Mouse (Mus musculus): Measurements from ENCODE around the gene Catsperg2. TPM values are rescaled to one million over a fixed set of nuclear protein-coding genes. Genes with fewer than 3 reads are reported as not detected.
"Not testable (repeated sequence)": the region's sequence is repeated elsewhere in the genome, so short reads cannot be mapped to it uniquely, and the experiment has no call there.

Catsperg2 gene
- not detected in 2 replicates for polyA plus RNA-seq (2016; fragmentation: Nextera tagmentation; extraction: Ambion mirVana)

- DNase-seq (ENCODE audit: low spot score), result peak; percentile 27
- not testable (repeated sequence) for H3K36me3 ChIP-seq; H3K27me3 ChIP-seq (ENCODE audit: insufficient read depth, poor library complexity, severe bottlenecking); H3K27ac ChIP-seq; H3K9me3 ChIP-seq; H3K4me1 ChIP-seq
- peak within 1 kb of the TSS; percentile 27; the same call in 1 of the 2 replicates for H3K4me3 ChIP-seq
- WGBS, result 55% methylated on average over 11 of the region's 11 CpGs
Observed at GRCm38 (mm10) chr7:29726860-29727259, at the start of gene Catsperg2. Gene Catsperg2, minus strand, starts transcription at chr7:29727032.

GRCm38 (mm10) chr7:29776568-29776967 lies 49.7 kb upstream of the Catsperg2 start:
- WGBS, result 93% methylated on average over 19 of the region's 19 CpGs
- Histone ChIP-seq H3K4me3 (no peak overlapping the region), H3K4me1 (no peaks in the 10 kb centered on the region), H3K9me3 (peaks cover 7% of the 10 kb centered on the region; the same call in 1 of the 2 replicates), H3K27me3 (ENCODE audit: insufficient read depth, poor library complexity, severe bottlenecking) (no peaks in the 10 kb centered on the region), H3K36me3 (peaks cover 81% of the 10 kb centered on the region), H3K27ac (no peak overlapping the region)
- peak; percentile 60 for DNase-seq (ENCODE audit: low spot score)

DNA sequence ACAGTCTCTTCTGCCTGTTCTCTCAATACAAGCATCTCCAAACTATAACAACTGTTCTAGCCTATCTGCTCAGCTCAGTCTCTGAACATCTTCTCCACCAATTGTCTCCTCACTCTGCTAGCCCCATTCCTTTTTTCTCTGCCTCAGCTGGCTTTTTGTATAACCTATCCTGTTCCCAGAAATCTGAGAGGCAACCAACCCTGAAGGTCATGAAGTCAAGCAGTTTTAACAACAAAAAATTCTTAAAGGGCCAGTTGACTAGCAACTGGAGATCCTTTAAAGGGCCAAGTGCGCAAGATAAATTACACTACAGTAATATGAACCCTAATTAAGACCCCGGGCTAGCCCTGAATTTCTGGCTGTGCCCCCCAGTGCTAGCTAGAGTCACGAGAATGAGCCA lies 47.5 kb upstream of the Catsperg2 start:
- H3K4me3 ChIP-seq, result no peak overlapping the region
- H3K4me1 ChIP-seq, result peaks cover 3% of the 10 kb centered on the region; the same call in 1 of the 2 replicates
- DNase-seq (ENCODE audit: low spot score), result no peak
- no peaks in the 10 kb centered on the region for H3K27me3 ChIP-seq (ENCODE audit: insufficient read depth, poor library complexity, severe bottlenecking)
- H3K27ac ChIP-seq, result no peak overlapping the region
- 95% methylated on average over 3 of the region's 3 CpGs for WGBS
- peaks cover 7% of the 10 kb centered on the region; the same call in 1 of the 2 replicates for H3K9me3 ChIP-seq
- peaks cover 84% of the 10 kb centered on the region for H3K36me3 ChIP-seq

- H3K27ac ChIP-seq, result no peak overlapping the region
Observed at GRCm38 (mm10) chr7:29773503-29773902, 46.7 kb upstream of the Catsperg2 start.

DNA sequence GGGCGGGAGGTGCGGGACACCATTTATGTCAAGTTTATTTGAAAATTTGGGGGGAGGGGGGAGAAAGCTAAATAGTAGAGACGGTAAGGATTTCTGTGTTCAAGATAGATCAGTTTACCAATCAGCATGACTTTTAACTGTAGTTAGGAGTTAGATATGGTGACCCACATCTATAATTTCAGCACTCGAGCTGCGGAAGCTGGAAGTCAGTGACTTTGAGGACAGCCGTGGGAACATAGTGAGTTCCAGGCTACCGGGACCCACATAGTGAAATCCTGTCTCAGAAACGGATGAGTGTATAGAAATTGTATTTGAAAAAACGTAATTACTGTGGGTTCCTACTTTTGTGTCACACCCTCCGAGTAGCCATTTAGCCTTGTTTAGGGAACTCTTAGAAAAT lies 42.1 kb upstream of the Catsperg2 start:
- DNase-seq (ENCODE audit: low spot score), result no peak
- Histone ChIP-seq H3K9me3 (no peaks in the 10 kb centered on the region), H3K27me3 (ENCODE audit: insufficient read depth, poor library complexity, severe bottlenecking) (no peaks in the 10 kb centered on the region), H3K4me3 (peak overlapping the region; percentile 73), H3K36me3 (peaks cover 30% of the 10 kb centered on the region), H3K27ac (peak overlapping the region; percentile 91), H3K4me1 (peaks cover 4% of the 10 kb centered on the region; the same call in 1 of the 2 replicates)
- 5% methylated on average over 10 of the region's 10 CpGs for WGBS

More at GRCm38 (mm10) chr7:29773503-29773902, 46.7 kb upstream of the Catsperg2 start:
- Histone ChIP-seq H3K9me3 (peaks cover 7% of the 10 kb centered on the region; the same call in 1 of the 2 replicates), H3K36me3 (peaks cover 76% of the 10 kb centered on the region), H3K4me1 (peaks cover 4% of the 10 kb centered on the region; the same call in 1 of the 2 replicates), H3K27me3 (ENCODE audit: insufficient read depth, poor library complexity, severe bottlenecking) (no peaks in the 10 kb centered on the region), H3K4me3 (no peak overlapping the region)
- no peak for DNase-seq (ENCODE audit: low spot score)
- WGBS, result 88% methylated on average over 7 of the region's 7 CpGs

GRCm38 (mm10) chr7:29768090-29768900 lies 41.5 kb upstream of the Catsperg2 start, which contains the start of gene Zfp84:
Gene Zfp84, plus strand, starts transcription at chr7:29768552.
- Histone ChIP-seq H3K27ac (peak within 1 kb of the TSS; percentile 91), H3K4me1 (peaks cover 4% of the 10 kb centered on the region; the same call in 1 of the 2 replicates), H3K27me3 (ENCODE audit: insufficient read depth, poor library complexity, severe bottlenecking) (no peaks in the 10 kb centered on the region), H3K9me3 (no peaks in the 10 kb centered on the region), H3K4me3 (peak within 1 kb of the TSS; percentile 73), H3K36me3 (peaks cover 23% of the 10 kb centered on the region)
- 0% methylated on average over 32 of the region's 32 CpGs for WGBS
- peak; percentile 97 for DNase-seq (ENCODE audit: low spot score)

DNA sequence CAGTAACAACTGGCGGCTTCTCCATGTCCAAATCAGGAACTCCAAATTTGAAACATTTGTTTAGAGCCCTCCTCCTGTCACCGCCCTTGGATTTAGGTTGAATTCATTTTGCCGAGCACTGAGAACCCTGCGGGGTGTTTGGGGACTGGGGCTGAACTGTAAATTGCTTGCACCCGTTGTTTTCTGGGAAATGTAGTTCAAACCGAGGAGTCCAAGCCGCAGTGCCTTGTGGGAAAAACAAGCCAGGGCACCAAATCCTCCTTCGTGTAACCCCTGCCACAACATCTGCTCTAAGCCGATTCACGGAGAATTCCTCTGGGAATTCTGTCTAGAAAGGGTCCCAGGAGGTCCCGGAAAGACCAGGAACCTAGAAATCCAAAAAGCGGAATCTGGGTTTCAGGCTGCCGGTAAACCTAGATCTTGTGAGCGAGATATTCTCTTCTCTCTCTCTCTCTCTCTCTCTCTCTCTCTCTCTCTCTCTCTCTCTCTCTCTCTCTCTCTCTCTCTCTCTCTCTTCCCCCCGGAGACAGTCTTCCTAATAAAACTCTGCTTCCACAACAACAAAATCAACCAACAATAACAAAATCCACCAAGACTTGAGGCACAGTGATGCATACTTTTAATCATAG lies 40.3 kb upstream of the Catsperg2 start:
- Histone ChIP-seq H3K27ac (peak overlapping the region; percentile 85), H3K9me3 (no peaks in the 10 kb centered on the region), H3K27me3 (ENCODE audit: insufficient read depth, poor library complexity, severe bottlenecking) (no peaks in the 10 kb centered on the region), H3K4me3 (peak overlapping the region; percentile 73), H3K36me3 (peaks cover 14% of the 10 kb centered on the region; the same call in 1 of the 2 replicates), H3K4me1 (peaks cover 4% of the 10 kb centered on the region; the same call in 1 of the 2 replicates)
- 1% methylated on average over 15 of the region's 15 CpGs for WGBS
- peak; percentile 92 for DNase-seq (ENCODE audit: low spot score)

DNA sequence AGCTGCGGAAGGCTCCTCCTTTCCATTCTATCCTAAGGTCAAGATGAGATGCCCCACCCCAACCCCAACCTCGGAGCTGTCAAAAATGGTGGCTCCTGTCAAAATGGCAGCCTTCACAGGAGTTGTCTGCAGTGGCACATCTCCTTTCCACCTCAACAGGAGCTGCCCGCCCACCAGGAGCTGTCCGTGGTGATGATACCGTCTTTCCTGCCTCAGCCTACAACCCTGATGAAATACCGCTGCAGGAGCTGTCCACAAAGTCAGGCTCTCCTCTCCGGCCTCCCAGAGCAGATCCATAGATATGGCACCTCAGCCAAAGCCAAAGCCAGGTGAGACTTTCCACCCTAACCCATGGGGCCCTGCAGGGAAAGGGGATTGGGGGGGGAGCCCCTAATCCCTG lies 37.9 kb upstream of the Catsperg2 start:
- H3K27ac ChIP-seq, result no peak overlapping the region
- peaks cover 4% of the 10 kb centered on the region; the same call in 1 of the 2 replicates for H3K4me1 ChIP-seq
- H3K4me3 ChIP-seq, result no peak overlapping the region
- H3K9me3 ChIP-seq, result no peaks in the 10 kb centered on the region
- WGBS, result 74% methylated on average over 7 of the region's 7 CpGs
- no peaks in the 10 kb centered on the region for H3K27me3 ChIP-seq (ENCODE audit: insufficient read depth, poor library complexity, severe bottlenecking)
- no peak for DNase-seq (ENCODE audit: low spot score)
- H3K36me3 ChIP-seq, result no peaks in the 10 kb centered on the region

DNA sequence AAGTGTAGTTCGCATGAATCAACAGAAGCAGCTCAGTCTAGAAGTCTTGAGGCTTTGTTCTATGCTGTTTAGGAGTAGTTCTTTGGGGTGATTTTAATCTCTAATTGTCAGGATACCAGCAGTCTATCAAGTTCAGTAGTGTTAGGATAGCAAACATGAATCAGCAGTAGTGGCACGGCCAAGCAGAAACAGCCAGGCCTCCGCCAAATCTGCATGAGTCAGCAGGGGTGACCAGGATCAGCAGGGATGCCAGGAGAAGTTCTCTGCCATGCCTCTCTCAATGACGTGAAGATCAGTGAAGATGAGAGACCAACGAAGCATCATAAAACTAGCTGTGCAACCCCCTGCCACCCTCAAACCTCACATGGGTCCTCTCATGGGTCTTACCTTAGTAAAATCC lies 33.6 kb upstream of the Catsperg2 start:
- 75% methylated on average over 5 of the region's 5 CpGs for WGBS
- peaks cover 9% of the 10 kb centered on the region; the same call in 1 of the 2 replicates for H3K9me3 ChIP-seq
- no peak overlapping the region for H3K4me3 ChIP-seq
- no peaks in the 10 kb centered on the region for H3K27me3 ChIP-seq (ENCODE audit: insufficient read depth, poor library complexity, severe bottlenecking)
- H3K27ac ChIP-seq, result no peak overlapping the region
- DNase-seq (ENCODE audit: low spot score), result no peak
- no peaks in the 10 kb centered on the region for H3K36me3 ChIP-seq
- H3K4me1 ChIP-seq, result no peaks in the 10 kb centered on the region

- Histone ChIP-seq H3K9me3 (0 out of 2 replicates have a peak, but pooled peaks cover 2% of the 10 kb centered on the region), H3K27ac (no peak overlapping the region), H3K4me3 (no peak overlapping the region), H3K4me1 (no peaks in the 10 kb centered on the region), H3K27me3 (ENCODE audit: insufficient read depth, poor library complexity, severe bottlenecking) (no peaks in the 10 kb centered on the region), H3K36me3 (no peaks in the 10 kb centered on the region)
- DNase-seq (ENCODE audit: low spot score), result no peak
- 74% methylated on average over 3 of the region's 3 CpGs for WGBS
Observed at GRCm38 (mm10) chr7:29742258-29742657, 15.4 kb upstream of the Catsperg2 start.

- no peaks in the 10 kb centered on the region for H3K4me1 ChIP-seq
- no peak overlapping the region for H3K4me3 ChIP-seq
- WGBS, result 80% methylated on average over 2 of the region's 2 CpGs
- H3K27ac ChIP-seq, result no peak overlapping the region
- no peaks in the 10 kb centered on the region for H3K27me3 ChIP-seq (ENCODE audit: insufficient read depth, poor library complexity, severe bottlenecking)
- H3K9me3 ChIP-seq, result peaks cover 11% of the 10 kb centered on the region
- peak; percentile 35 for DNase-seq (ENCODE audit: low spot score)
- no peaks in the 10 kb centered on the region for H3K36me3 ChIP-seq
Observed at GRCm38 (mm10) chr7:29728055-29728454, 1.2 kb upstream of the Catsperg2 start.

GRCm38 (mm10) chr7:29725461-29726142 lies 1.2 kb downstream of the Catsperg2 start:
- not testable (repeated sequence) for H3K36me3 ChIP-seq; H3K27me3 ChIP-seq (ENCODE audit: insufficient read depth, poor library complexity, severe bottlenecking); H3K4me1 ChIP-seq; H3K27ac ChIP-seq; DNase-seq (ENCODE audit: low spot score); H3K9me3 ChIP-seq
- H3K4me3 ChIP-seq, result peak overlapping the region; percentile 27; the same call in 1 of the 2 replicates
- 20% methylated on average over 17 of the region's 17 CpGs for WGBS
